Mouse (Mus musculus): Measurements from ENCODE around the gene Foxd1.

The Foxd1 gene

GRCm38 (mm10) chr13:98354090-98354801, at the start of gene Foxd1:
Gene Foxd1 (plus strand): TSS chr13:98354242.
- DNase-seq (ENCODE audit: low spot score in 2 of 2): no peak

- DNase-seq (ENCODE audit: low spot score in 2 of 2): no peak
Observed at GRCm38 (mm10) chr13:98305257-98305656, 48.8 kb upstream of the Foxd1 start.

- no peak for DNase-seq (ENCODE audit: low spot score in 2 of 2)
Observed at GRCm38 (mm10) chr13:98306393-98306792, 47.6 kb upstream of the Foxd1 start.

- DNase-seq (ENCODE audit: low spot score in 2 of 2): peak in 1 of 2 experiments; percentile 18
Observed at GRCm38 (mm10) chr13:98306852-98307475, 47.1 kb upstream of the Foxd1 start.

GRCm38 (mm10) chr13:98308004-98308403, 46.0 kb upstream of the Foxd1 start:
- DNase-seq (ENCODE audit: low spot score in 2 of 2): no peak

GRCm38 (mm10) chr13:98308724-98309123, 45.3 kb upstream of the Foxd1 start:
- no peak for DNase-seq (ENCODE audit: low spot score in 2 of 2)

GRCm38 (mm10) chr13:98311597-98311996, 42.4 kb upstream of the Foxd1 start:
- no peak for DNase-seq (ENCODE audit: low spot score in 2 of 2)

GRCm38 (mm10) chr13:98313631-98314030, 40.4 kb upstream of the Foxd1 start:
- no peak for DNase-seq (ENCODE audit: low spot score in 2 of 2)

- DNase-seq (ENCODE audit: low spot score in 2 of 2): no peak
Observed at GRCm38 (mm10) chr13:98315124-98315523, 38.9 kb upstream of the Foxd1 start.

- DNase-seq (ENCODE audit: low spot score in 2 of 2): no peak
Observed at GRCm38 (mm10) chr13:98316140-98316479, 37.9 kb upstream of the Foxd1 start.

- DNase-seq (ENCODE audit: low spot score in 2 of 2): peak; percentile 86 to 90
Observed at GRCm38 (mm10) chr13:98316480-98317245, 37.4 kb upstream of the Foxd1 start, which contains the start of gene Btf3. Gene Btf3 (minus strand): TSS chr13:98317006.

- DNase-seq (ENCODE audit: low spot score in 2 of 2): no peak
Observed at GRCm38 (mm10) chr13:98317246-98317677, 36.8 kb upstream of the Foxd1 start.

- no peak for DNase-seq (ENCODE audit: low spot score in 2 of 2)
Observed at GRCm38 (mm10) chr13:98317911-98318310, 36.1 kb upstream of the Foxd1 start.

- no peak for DNase-seq (ENCODE audit: low spot score in 2 of 2)
Observed at GRCm38 (mm10) chr13:98325034-98325433, 29.0 kb upstream of the Foxd1 start.

- DNase-seq (ENCODE audit: low spot score in 2 of 2): no peak
Observed at GRCm38 (mm10) chr13:98332106-98332505, 21.9 kb upstream of the Foxd1 start.

- no peak for DNase-seq (ENCODE audit: low spot score in 2 of 2)
Observed at GRCm38 (mm10) chr13:98336205-98336604, 17.8 kb upstream of the Foxd1 start.

- DNase-seq (ENCODE audit: low spot score in 2 of 2): no peak
Observed at GRCm38 (mm10) chr13:98340506-98340905, 13.5 kb upstream of the Foxd1 start.

GRCm38 (mm10) chr13:98349491-98349890, 4.6 kb upstream of the Foxd1 start:
- DNase-seq (ENCODE audit: low spot score in 2 of 2): no peak

- no peak for DNase-seq (ENCODE audit: low spot score in 2 of 2)
Observed at GRCm38 (mm10) chr13:98351527-98351926, 2.5 kb upstream of the Foxd1 start.

GRCm38 (mm10) chr13:98352381-98352975, 1.6 kb upstream of the Foxd1 start:
- DNase-seq (ENCODE audit: low spot score in 2 of 2): no peak

- DNase-seq (ENCODE audit: low spot score in 2 of 2): no peak
Observed at GRCm38 (mm10) chr13:98353709-98354089, 343 bp upstream of the Foxd1 start.

- DNase-seq (ENCODE audit: low spot score in 2 of 2): no peak
Observed at GRCm38 (mm10) chr13:98354871-98355558, 973 bp downstream of the Foxd1 start.

Measured in frontal cortex, postnatal 14 days (tissue).